Mouse (Mus musculus) forelimb bud, embryonic 11.5 days (tissue): ENCODE measurements at regions not wholly inside any gene's neighbourhood (a gene's known extent, or its start where the extent isn't known, plus 50 kb on each side); places are given as distances from the start of the nearest gene placed in this dataset.

ENCODE experiments used
- DNase-seq: peaks from one replicate; pipeline ENCODE4 v3.0.0-alpha.2; 2012; ENCODE audit warnings: low read depth, low spot score

DNA sequence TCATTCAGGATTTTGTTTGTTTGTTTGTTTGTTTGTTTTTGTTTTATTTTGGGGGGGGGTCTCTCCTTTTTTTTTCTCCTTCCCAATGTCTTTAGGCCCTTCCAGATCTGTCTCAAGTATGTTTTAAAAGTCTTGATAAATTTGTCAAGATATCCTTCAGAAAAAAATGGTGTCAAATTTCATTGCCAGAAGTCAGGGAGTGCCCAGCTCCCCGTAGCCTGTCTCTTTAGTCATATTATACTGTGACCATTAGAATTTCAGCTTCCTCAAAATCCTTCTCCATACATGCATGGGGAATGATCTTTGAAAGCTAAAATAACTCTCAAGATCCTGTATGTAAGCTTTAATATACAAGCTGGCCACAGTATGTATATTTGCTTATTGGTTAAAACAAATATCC is 134.3 kb upstream of the Lpp start:
- DNase-seq = no peak

DNA sequence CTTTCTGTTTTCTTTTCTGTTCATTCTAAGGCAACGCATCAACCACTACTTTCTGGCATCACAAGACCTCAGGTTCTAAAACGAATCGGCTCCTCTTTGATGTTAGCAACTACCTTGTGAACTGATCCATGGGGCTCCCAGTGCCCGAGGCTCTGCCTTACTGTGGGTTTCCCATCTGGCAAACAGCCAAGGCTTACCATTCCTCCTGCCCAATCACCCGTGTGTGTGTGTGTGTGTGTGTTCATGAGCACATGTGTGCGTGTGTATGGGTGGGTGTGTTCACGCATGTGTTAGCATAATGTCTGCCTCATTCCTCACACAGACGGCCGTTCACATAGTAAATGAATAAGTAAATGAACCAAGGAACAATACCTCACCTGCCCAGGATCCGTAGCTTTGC is 138.3 kb upstream of the Lpp start:
- peak; percentile 24 for DNase-seq

DNA sequence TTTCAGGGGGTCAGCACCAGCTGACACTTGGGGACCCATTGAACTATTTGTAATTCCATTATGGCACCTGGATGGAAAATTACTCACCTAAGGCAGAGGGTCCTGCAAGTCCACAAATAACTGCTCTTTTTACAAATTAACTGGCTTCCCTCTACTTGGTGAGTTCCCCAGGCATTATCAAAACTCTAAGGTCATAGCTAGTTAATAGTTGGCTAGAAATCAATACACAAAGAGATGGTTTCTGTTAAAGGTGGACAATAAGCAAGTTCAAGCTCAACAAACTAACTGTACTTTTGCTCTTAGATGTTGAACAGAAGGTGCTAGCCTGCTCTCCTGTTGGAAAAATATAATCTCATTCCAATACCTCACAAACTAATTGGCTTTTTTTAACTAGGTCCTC is 138.7 kb upstream of the Lpp start:
- no peak for DNase-seq

DNA sequence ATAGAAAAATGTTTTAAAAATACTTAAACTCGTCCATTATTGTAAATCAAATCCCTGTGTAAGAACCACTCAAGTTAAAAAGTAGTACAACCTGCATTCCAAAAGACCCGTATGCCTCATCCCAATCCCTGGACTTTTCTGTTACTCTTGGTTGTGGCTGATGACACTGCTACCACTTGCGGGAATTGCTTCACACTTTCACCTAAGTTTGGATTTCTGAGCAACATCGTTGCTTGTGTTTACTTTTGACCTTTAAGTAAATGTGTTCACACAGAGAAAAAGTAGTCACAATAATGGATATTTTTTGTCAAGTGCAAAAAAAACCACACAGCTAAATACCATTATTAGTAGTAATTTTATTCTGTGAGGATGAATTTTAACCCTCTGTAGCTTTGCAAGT is 139.2 kb upstream of the Lpp start:
- DNase-seq = no peak

DNA sequence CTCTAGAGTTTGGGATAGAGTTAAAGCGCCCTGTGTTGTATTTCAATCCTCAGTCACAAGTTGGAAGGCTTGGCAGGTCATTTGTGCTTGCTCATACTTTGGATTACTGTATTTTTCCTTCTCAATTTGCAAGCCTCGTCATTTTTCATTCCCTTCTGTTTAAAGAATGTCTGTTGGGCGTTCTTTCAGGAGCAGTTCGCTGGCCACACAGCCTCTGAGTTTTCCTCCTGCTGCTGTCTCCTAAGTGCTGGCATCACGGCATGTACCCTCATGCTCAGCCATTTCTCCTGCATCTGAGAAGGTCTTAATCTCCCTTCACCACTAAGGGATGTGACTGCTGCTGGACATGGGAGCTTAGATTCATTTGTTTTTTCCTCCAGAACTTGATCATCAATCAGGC is 146.0 kb upstream of the Lpp start:
- DNase-seq = no peak

DNA sequence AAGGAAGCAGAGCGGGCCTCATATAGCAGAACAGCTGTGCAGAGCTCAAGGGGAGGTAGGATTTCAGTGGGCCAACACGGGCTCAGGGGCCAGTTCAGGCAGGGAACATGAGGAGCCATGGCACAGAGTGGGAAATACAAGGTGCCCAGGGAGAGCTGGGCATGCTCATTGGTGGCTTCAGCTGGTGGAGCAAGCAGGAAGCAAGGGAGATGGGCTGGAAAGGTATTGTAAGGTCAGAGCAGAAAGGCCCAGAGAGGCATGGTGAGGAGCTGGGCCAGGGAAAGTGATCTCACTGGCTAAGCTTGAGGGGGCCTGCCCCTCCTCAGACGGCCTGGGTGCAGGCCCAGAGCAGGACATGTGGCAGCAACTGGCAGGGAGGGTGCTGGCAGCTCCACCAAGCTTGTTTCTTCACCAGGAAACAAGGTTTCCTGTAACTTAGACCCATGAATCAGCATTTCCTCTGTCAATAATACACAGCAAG is 155.2 kb upstream of the Lpp start:
- DNase-seq = no peak

DNA sequence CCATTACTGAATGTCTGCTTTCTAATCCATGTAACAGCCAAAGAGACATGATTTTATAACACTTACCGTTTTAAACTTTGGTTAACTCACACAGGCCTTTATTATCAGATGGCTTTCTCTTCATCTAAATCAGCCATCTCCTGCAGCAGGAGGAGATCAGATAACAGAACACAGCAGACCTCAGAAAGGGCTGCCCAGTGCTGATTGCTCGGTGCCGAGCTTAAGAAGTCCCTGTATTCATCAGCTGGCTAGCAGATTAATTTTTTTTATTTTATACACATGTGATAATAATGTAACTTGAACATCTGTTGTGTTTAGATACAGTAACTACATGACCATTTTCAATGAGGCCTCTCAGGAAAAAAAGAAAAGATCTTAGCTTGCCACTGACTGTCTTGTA is 155.9 kb upstream of the Lpp start:
- no peak for DNase-seq

DNA sequence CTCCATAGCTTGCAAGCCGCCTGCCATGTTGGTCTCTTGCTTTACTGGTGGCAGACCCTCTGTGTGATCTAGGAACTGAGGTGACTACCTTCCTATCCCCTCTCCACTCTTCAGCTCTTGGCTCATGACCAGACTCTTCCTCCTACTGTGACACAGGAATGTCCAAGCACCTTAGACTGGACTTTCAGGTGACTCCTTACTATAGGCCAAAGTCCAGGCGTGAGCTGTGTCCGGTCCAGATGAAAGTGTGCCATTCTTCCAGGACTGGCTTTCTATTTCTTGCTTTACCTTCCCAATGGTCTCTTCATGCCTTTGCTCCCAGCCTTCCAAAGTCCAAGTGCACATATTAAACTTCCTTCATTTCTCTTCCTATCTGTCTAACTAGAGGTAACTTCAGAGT is 156.3 kb upstream of the Lpp start:
- DNase-seq = no peak

DNA sequence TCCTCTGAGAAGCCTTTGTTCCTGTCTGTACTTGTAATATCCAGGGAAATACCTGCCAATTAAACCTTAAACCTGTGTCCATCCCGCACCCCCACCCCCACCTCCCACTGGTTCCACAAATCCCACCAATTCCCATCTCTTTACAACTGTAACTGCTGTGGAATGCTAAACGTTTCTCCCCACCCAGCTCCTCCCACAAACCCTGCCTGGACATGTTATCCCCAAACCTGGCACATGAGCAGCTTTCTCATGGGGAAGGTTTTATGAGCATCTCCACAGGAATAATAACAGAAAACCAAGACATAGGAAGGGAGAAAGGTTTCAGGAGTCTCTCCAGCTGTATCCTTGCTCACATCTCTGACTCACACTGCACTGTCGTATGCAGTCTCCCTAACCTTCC is 156.8 kb upstream of the Lpp start:
- no peak for DNase-seq

DNA sequence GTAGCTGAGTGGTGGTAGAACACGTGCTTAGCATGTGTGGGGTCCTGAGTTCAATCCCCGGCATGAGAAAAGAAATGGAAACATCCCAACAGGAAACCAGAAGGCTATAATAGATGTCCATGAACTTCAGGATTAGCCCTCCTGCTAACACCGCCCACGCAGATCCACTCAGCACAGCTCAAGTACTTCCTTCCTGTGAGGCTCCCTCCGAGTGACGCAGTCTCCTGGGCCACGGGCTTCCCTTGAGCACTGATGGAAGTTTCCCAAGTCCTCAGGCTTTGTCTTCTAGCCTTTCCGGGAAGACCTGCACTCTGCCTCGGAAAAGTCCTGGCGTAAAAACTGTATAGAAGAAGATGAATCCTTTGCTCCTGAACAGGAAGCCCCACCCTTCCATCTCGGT is 158.5 kb upstream of the Lpp start:
- DNase-seq = no peak

DNA sequence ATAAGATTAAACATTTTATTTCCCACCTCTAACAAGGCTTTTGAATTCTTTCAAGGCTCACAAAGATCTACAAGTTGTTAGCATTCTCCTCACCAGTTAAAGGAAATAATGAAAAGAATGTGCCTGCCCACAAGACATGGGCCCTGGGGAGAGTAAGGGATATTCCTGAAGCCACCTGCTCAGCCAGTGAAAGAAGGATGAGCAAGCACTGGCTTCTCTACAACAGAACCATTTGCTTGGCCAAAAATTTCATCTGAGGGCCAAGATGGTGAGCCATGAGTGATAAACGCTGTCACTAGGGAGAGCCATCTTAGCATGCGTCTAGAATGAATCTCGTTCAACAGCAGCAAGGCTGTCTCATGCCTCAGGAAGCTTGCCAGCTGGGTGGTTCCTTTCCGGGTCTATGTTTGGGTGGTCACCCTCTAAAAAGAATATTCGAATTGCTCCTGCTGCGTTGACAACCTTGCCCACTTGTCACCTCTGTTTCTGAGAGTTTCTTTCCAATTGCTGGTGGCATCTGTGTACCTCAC is 161.2 kb upstream of the Lpp start:
- no peak for DNase-seq

DNA sequence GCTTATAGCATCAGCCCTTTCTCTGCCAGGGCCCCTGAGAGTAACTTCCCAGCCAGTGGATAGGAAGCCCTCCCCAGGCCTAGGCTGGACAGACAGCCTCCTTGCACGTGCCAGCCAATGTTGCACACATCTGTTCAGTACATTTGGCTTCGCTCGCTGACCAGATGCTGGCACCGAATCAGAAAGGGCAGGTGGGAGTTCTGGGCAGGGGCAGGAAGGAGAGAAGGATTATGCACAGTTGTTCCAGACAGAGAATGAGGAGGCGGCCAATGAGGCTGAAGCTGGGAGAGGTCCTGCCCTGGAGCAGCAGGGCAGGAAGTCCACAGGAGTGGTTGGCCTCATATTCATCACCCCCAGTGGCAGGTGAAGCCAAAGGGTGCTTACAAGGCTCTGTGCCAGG is 161.8 kb upstream of the Lpp start:
- DNase-seq = no peak

DNA sequence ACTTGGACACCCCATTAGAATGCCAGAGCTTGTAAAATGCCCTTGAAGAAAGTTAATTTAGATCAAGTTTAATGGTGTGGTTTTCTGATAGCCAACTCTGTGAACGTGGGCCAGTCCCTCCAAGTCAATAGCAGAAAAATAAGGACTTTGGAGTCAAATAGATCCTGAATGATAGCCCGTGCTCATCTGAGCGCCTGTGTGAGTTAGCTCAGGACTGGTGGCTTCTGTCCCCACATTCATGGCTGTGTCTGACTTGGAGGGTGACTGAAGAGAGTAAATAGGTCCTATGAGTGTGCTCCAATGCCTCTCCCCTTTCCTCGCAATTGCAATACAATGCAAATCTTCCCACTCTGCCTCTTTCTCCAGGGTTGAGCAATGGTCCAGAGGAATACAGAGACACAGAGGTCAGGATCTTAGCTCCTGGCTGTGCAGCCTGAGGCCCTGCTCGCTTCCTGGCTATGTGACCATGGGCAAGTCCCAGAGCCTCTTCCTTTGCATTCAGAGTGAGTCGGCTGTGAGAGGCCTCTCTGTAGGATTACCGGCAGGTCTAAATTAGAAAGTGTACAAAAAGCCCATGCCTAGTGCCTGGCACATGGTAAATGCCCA is 164.2 kb upstream of the Lpp start:
- DNase-seq = no peak

DNA sequence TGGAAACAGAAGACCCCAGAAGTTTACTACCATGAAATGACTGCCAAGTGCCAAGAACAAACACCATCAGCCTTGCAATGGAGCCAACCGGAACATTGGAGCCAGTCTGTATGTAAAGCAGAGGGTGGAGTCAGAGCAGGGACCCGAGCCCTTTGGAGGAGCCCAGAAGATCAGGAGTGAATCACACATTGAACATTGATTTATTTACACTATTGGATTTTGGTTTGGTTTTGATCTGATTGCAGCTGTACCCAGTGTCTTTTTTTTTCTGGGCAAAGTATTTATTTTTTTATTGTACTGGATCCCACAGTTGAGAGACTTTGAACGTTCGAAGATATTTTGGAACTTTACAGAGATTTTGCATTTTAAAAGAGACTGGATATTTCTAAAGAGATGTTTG is 167.4 kb upstream of the Lpp start:
- no peak for DNase-seq

DNA sequence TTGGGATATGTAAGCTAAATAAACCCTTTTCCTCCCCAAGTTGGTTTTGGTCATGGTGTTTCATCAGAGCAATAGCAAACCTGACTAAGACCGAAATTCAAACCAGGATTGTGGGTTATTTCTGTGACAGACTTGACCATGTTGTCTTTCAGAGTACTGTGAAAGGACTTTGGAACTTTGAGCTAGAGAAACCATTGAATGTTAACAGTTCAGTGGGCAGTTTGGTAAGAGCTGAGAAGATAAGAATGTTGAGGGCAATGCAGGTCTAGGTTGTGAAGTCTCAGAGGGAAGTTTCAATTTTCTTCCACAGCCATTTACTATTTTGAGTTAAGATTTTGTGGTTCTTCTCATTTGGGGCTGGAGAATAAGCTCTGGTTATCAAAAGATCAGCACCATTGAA is 168.2 kb upstream of the Lpp start:
- DNase-seq = no peak

DNA sequence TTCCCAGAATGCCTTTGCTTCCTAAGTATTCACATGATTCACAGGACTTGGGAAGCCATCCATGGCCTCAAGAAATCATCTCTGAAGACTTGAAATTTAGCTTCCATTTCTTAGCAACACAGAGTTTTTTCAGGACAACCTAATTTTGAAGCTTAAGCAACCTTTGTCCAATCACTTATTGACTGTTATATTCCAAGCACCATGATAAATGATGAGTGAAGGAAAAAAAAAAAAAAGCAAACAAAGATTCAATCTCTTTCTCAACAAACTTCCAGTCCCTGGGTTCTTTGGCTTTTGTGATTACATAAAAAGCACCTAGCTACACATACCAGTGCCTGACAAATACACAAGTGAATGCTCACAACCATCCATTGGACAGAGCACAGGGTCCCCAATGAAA is 169.4 kb upstream of the Lpp start:
- DNase-seq = no peak

DNA sequence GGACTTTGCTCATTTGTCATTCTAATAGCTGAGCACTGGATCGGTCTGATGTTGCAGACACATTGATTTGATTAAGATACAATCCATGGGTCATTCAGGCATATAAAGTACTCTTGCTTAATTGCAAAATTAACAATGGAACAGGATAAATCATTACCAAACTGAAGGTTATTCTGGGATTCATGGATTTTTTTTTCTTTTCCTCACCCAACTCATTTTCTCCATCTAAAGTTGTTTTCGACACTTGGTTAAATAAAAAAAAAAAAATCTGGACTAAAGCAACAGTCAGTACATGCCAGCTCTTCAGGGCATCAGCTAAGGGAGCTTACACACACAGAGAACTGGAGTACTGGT is 169.8 kb upstream of the Lpp start:
- DNase-seq = no peak

DNA sequence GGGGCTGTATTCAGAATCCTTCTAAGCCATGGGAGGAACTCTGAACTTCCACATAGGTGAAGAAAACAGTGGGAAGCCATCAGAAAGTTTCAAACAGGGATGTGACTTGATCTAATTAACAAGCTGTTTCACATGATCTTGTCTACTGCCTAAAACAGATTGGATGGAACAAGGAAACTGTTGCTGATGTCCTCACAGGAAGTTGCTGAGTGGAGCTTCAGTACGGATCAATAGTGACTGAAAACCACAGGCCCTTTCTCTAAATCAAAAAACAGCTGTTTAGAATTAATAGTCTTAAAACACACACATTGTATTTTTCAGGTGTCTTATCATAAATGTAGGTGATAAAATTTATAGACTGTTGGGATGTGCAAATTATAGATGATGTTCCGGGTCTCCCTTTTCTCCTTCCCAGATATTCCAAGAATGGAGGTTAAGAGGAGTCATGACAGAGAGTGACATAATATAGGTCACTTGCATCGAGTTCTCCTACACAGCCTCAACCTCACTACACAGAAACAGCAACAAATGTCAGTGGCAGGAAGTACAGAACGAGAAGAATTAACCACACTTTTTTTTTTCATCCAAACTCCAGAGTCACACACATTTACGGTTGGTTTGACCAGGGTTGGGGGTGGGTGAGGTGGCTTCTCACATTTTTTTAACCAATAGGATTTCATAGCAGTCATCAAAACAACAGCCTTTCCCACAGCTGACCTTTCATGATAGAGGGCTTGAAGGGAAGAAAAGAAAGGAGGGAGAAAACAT is 170.4 kb upstream of the Lpp start:
- DNase-seq = no peak

DNA sequence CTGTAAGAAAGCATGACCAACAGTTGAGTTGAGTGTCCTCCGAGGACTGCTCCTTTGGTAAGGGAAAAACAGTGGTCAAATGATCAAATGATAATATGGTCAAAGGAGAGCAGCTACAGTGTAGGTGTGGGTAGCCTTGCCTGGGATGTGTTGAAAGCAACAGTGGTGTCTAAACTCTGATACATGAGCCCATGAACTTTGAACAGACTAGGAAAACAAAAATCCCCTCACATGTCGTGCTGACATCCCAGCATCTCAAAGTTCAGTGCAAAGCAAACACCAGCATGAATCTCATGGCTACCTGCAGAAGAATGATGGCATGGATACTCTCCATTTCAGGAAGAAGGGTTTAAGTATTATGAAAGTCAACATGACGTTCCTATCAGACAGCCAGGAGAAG is 171.3 kb upstream of the Lpp start:
- DNase-seq = no peak

DNA sequence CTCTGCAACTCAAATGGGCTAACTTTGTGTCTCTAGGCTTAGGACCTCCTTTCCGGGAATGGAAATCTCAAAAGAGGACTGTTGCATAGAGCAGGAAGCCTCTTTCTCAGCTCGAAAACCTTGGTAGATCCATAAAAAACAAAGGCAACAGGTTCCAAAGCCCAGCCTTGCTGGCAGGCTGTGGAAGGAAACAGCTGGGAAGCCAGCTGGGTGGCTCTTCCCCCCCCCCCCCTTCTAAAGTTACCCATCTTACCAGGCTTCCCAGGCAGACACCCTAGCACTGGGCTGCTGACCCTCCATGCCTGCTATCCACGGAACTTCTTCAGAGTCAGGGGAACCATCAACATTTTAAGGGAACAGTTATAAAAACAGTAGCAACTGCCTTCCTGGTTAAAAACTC is 172.7 kb upstream of the Lpp start:
- no peak for DNase-seq

DNA sequence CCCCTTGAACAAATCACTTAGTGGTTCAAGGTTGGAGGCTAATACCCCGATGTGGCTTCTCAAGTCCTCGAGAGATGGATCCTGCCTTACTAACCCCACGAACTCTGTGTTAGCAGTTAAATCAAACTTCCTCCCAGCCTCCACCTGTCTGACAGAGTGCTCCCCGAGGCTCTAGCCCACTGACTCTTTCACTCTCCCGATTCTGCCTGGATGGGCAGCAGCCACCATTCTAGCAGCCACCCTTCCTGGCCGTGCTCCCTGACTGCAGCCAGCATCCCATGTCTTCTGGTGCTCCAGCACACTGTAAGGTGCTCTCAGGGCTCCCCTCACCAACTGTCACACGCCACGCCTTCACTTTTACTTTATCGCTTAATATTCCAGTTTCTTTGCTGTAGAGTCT is 173.6 kb upstream of the Lpp start:
- DNase-seq = no peak

DNA sequence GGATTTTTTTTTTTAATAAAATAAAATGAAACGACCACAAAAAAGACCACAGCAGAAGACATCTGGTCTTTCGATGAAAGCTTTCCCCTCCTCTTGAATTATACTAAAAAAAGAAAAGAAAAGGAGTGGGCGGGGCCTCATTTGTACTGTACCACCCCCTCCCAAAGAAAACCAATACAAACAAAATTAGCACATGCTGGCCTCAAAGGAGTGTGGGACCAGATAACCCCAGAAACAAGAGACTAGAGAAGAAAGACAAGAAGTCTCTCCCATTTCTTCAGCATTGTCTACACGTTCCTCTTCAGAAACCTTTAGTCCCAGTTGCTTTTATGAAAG is 174.5 kb upstream of the Lpp start:
- DNase-seq = no peak

DNA sequence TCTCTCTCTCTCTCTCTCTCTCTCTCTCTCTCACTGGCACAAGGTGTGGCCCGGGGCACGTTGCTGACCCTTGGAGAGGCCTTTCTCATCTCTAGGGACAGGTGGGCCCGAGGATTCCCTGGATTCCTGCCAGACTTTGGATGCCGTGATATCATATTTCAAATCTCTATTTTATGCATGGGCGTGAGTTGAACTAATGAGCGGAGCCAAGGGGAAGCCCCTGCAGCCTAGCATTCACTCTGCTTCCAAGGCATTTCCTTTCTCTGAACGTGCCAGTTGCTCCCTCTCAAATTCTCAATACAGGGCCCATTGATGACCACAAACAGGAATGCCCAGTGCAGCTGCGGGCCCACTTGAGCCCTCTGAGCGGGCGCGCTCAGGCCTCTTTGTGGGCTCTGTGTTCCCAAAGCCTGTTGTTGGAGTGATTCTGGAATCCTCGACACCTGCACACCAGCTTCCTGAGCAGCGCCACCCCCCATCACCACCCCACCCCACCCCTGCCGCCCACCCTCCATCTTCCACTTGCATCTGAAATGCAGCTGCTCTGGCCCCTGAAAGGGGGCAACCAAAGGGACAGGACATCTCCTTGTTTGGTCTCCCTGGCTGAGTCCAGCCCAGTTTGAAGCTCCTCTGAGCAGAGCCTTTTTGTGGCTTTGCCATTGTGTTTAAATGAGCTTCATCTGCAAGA is 175.0 kb upstream of the Lpp start:
- DNase-seq = peak; percentile 38
